Mouse (Mus musculus) G1E (cell line): ENCODE data around the gene Rheb.

Experiments used
- CTCF ChIP-seq: IDR thresholded peaks from 2 replicates; pipeline ENCODE4 v1.5.1; 2012; ENCODE audit warnings: low read depth, low read length, inconsistent platforms, mixed read lengths
- GATA1 ChIP-seq: IDR thresholded peaks from 2 replicates; pipeline ENCODE4 v1.6.1; 2012; ENCODE audit warnings: borderline replicate concordance, low read length, inconsistent platforms, mixed read lengths

GRCm38 (mm10) chr5:24800416-24800815 lies 42.0 kb downstream of the Rheb start:
- TF ChIP-seq GATA1 = no peak
- no peak for TF ChIP-seq CTCF
